Mouse (Mus musculus) inflammation-experienced regulatory T-cells, adult 6 months (primary cell): ENCODE results near the gene Fkbp15. TPM values are rescaled to one million over a fixed set of nuclear protein-coding genes. Genes with fewer than 3 reads are reported as not detected.

Source experiments
- ATAC-seq: one replicate; pipeline ENCODE4 v1.8.0; 2017
- polyA plus RNA-seq, 3 experiments: library from polyadenylated mRNA; unstranded; fragments of 100-300 nt; shearing (Covaris generic); gene quantifications; one replicate each; pipeline ENCODE4 v1.2.1; 2017

Fkbp15 gene
- polyA plus RNA-seq, 3 experiments from 2014 or later, result 32.4 to 50.1 (median 47.2) TPM

DNA sequence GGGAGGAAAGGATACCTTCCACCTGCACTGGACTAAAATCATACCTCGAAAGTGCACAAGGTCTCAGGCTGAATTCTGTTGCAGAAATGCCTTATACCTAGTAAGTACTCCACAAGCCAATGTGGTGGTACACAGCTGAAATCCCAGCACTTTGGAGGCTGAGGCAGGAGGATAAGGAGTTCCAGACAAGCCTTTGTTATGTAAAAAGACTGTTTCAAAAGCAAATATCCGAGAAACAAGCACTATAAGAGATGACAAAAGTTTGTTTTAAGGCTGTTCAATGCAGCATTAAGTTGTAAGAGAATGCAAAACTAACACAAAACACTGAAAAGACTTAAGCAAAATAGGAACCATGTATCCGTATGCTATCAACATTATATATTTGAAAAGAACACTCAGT is 45.8 kb downstream of the Fkbp15 start:
- no peak for ATAC-seq

DNA sequence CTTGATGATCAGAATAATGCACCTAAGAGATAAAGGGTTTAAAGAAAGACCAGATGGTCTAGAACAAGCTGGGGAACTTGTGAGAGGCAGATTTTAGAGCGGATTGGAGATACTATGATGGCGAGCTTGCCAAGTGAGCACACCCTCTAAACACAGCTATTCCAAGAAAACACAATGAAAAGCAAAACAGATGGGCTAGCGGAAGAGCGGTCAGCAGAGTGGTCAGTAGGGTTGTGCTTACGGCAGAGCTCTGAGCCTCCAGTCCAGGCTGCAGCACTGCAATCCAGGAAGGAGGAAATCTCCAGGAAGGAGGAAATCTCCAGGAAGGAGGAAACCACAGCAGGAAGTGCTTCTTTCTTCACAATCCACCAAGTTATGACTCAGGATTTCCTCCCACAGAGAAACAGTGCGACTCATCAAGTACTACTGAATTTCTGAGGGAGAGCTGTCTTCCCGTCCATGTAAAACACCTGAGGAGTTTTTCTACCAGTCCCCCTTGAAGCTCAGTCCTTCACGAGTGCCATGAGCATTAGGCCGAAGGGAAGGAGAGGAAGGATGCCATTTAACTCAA is 46.6 kb downstream of the Fkbp15 start:
- no peak for ATAC-seq

DNA sequence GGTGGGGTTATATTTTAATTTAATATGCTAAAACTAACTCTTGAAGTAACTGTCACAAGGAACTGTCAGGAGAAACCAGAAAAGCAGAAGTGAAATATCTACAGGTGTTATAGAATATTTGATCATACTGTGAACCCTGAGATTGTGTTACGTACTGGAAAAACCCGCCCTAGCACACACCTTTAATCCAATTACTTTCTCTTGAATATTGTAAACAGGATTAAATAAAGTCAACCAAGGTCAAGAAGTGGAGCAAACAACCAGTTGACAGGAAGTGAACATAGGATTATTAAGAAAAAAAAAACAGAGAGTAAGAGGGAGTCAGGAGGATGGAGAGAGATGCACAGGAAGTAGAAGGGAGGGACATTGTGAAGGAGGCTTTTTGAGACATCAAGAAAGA is 47.5 kb downstream of the Fkbp15 start:
- no peak for ATAC-seq

DNA sequence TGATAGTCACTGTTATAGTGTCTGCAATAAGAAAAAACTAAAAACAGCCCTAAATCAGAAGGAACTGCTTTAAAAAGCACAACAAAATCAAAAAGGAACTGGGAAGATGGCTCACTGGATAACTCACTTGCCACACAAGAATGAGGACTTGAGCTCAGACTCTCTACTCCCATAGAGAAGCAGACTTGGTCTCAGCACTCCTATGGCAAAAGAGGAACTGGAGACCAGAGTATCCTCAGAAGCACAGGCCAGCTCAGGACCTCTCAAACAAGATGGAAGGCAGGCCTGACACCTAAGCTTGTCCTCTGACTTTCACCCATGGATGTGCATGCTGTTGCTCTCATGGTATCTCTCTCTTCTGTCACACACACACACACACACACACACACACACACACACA is 51.9 kb downstream of the Fkbp15 start:
- ATAC-seq, result no peak

DNA sequence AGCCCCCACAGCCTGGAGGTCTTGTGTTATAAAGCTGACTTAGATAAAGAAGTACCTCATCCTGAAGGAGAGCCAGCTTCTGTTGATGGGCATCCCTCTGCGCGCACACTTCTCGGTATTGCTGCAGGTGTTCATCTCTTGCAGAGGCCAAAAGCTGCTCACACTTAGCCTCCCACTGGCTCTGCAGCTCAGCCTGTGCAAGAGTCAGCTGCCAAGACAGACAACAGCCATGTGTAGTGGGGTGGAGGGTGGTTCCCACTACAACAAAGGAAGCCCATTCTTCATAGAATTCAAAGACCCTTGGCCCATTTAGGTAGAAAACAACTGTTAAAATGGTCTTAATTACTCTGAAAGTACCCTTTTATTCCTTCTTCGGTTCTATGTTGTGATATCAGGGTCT is 53.5 kb downstream of the Fkbp15 start:
- no peak for ATAC-seq

DNA sequence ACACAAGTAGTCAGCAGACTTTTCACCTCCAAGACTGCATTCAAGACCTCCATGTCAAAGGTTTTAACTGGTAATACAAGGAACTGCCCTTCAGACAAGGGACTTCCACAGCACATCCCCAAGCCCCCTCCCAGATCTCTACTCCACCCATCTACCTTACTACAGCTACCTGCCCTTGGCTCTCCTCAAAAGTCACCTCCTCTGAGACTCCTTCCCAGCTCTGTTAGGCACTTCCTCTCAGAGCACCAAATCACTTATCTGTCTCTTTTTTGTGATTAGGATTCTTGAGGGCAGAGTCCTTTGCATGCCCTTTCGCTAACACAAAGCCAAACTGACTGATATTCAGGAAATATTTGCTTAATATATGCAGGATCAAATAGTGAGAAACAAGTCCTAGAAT is 54.0 kb downstream of the Fkbp15 start:
- no peak for ATAC-seq

DNA sequence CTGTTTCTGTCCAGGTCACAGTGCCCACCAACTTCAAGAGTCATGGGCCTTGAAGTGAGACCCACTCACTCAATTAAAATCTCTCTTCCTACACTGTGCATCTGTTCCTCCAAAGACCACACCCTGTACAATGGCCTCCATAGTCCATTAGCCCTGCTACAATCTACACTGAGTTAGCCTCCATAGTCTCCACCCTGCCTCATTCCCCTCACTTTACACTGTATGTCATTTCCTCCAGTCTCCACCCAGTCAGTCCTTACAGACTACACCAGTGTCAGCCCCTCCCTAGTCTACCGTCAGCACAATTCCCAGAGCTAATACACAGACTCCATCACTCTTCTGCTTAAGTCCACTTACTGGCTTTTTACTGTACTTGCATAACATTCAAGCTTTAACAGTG is 57.1 kb downstream of the Fkbp15 start:
- no peak for ATAC-seq

DNA sequence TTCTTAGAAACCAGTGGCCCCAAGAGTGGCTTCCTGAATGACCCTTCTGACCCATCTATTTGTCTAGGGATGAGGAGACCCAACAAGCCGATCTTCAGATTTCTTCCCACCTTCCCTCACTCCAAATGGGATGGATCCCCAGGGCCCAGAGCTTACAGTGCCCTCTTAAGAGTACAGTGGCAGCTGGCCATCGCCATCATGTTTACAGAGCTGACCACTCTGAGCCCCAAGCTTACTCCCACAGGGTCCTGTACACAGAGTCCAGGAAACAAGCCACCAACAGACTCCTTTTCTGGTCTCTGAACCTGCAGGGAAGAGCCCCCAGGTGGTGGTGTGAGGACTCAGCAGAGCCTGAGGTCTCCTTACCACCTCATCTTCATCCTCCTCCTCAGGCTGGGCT is 57.6 kb downstream of the Fkbp15 start:
- no peak for ATAC-seq

DNA sequence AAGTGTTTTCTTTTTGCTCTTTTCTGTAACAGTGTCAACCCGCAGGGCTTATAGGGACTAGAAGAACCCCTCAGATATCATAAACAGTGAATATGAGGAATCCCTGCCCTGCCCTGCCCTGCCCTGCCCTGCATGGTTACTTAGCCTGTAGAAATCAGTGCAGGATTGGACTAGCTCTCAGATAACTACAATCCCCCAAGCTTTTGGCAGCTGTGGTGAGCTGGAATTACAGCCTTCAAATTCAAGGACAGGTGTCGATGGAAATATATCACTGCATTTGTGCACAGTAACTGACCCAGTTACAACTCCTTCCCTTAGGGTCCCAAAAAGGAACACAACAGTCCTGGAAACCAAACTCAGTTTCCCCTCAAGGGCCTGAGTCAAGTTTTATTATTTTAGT is 60.3 kb downstream of the Fkbp15 start:
- ATAC-seq, result no peak

DNA sequence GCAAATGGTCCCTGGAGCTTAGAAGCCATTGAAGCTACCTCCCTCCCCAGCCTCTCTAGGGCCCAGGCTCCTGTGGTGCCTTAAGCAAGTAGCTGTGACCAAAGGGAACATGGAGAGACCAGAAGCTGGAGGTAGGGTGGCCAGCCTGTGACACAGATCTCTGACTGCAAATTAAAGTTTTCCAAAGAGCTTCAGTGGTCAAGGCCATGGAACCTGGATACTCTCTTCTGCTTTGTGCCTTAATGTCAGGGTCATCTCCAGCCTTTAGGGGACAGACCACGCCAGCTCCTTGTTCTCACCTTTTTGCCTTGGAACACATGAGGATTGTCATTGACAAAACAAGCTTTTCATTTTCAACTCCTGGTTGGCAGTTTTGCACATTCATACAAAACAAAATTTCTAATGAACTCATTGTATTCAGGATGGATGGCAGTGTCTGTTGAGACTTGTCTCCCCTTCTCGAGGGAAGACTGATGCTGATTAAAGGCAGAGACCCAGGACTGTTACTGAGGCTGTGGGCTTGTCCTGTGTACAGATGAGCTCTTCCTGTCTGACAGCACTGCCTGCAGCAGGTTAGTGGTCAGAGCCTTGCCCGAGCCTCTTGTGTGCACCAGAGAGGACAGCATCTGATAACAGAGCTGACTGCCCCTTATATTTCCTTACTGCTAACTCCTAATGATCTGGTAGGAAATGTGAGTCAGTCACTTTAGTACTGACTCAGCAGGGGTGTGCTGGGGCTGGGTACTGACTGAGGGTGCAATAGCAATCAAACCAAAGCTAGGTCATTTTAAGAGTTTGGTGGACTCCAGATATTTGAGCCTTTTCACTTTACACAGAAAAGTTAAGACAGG is 62.8 kb downstream of the Fkbp15 start:
- no peak for ATAC-seq

DNA sequence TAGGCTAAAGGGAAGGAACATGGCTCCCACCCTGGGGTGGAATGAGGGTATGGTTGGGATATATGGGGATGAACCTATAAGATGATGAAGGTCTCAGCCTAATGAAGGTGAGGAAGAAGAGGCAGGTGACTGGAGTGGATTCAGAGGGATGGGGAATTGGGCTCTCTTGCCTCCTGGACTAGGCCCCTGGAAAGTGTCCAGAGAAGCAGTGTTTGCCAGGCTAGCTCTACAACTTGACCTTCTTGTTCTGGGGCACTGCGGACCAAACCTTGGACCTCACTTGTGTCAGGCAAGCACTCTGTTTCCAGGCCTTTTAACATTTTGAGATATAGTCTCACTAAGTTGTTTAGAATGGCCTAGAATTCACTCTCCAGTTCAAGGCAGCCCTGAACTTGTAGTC is 65.6 kb downstream of the Fkbp15 start:
- no peak for ATAC-seq

DNA sequence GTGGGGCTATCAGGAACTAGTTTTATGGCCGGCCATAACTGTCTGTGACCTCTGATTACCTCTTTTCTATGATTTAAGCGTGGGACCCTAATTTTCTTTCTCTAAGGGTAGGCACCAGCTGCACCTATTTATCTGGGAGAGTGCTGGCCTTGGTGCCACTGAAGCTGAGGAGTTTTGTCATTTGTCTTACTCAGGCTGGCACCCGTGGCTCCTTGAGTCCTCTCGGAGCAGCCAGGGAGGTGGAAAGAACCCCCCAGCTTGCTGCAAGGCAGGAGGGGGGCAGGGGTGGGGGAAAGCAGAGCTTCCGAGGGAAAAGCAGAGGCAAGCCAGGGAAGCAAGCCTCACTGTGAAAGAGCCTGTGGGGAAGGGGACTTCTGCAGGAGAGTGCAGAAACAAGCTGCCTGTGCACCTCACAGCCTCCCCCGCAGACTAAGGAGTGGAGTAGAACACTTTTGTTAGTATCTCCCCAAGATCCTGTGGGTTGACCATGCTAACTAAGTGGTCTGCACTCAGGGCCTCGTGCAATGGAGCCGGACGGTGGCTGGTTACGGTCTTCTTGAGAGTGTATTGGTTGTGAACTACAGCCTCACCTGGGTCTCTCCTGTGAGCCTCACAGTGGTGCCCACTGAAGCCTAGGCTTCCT is 67.0 kb downstream of the Fkbp15 start:
- no peak for ATAC-seq

DNA sequence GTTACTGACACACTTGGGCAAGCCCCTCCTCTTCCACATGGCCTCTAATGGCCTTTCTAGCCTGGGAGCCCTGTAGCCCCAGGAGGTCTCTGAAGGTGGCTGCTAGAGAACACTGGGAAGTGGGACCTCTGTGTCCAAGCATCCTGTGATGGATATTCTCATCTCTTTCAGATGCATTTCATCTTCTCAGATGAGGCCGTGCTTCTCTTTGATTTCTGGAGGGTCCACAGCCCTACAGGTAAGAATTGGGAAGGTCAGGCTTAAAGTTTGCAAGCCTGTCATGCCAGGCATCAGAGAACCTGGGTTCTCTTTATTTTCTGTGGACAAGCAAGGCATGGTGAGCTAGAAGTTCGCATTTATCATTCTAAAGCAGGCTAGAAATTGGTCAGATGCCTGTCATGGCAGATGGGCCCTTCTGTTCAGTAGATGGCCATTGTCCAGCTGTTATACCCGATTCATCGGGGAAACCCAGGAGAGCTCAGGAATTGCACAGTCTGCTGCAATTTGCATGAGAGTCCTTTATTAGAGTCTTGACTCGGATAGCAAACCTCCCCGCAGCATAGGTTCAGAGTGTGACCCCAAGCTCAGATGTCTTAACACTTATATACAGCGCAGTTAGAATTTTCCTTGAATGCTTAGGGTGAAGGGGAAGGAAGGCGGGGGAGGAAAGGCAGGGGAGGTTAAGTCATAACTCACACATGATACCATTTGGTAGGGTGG is 67.7 kb downstream of the Fkbp15 start:
- ATAC-seq, result no peak

DNA sequence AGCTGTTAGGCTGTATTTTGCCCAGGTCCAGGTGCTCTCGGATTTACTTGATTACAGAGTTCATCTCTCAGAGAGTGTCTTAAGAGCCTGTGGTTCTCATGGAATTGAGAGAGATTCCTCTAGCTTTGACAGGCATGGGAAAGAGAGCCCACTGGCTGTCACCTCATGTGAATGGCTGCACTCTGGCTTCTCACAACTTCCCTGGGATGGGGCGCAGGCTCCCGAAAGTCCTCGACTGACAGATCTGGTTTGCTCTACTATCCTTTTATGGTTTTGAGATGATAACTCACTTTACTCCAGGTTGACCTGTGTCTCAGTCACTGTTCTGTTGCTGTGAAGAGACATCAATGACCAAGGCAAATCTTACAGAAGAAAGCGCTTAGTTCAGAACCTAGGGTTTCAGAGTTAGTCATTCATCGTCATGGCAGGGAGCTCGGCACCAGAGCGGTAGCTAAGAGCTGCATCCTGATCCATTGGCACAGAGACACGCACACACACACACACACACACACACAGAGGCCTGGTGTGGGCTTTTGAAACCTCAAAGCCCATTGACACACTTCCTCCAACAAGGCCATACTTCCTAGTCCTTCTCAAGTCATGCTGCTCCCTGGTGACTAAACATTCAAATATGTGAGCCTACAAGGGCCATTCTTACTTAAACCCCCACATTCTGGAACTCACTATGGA is 69.4 kb downstream of the Fkbp15 start:
- no peak for ATAC-seq

DNA sequence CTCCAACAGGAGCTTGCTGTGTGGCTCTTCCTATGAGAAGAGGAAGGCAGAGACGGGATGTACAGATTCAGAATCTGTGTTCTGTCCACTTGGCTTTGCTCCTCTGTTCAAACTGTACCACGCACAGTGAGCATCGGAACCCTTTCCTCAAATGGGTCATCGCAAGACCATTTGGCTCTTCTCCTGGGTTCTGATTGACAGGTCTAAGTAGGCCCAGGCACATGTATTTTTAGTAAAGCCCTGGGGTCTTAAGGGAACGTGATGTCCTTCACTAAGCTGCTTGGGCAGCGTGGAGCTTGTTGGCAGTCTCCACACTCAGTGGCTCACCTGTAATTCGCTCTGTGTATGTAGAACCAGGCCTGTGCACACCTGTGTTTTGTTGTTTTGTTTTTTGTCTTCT is 71.1 kb downstream of the Fkbp15 start:
- no peak for ATAC-seq

DNA sequence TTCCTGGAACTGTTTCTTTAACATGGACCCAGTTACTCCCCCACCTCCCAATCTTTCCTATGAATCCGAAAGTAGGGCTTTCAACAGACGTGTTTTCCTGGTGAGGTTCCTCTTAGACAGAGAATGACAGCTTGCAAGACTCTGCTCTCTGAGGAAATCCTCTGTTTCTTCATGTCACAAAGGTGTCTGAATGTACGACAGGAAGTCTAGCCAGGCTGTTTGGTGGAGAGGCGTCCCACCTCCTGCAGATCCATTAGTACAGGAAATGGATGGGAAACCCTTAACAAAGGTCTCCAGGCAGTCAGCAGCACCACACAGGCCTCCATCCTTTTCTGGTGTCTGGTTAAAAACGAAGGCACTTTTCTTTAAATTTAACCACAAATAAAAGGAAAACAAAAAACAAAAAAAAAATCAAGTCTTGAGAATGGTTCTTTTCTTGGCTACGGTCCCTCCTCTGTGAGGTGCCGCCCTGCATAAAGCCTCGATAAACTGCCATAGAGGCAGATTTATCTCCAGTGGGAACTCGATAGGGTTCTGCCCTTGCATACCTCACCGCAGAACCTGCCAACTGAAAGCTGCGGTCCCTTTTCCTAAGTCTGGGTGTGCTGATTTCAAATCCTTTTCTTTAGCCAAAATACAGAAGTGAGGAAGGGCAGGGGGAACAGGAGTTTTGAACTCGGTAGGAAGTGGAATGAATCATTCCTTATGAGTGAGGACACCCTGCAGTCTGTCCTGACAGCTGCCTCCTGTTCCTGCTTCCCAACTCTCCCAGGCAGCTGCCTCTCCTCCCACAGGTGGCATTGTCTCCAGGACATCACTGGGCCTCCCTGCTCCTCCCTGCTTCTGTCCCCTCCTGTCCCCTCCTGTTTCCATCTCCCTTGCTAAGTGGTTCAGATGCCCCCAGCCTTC is 73.1 kb downstream of the Fkbp15 start:
- ATAC-seq, result peak; percentile 66

DNA sequence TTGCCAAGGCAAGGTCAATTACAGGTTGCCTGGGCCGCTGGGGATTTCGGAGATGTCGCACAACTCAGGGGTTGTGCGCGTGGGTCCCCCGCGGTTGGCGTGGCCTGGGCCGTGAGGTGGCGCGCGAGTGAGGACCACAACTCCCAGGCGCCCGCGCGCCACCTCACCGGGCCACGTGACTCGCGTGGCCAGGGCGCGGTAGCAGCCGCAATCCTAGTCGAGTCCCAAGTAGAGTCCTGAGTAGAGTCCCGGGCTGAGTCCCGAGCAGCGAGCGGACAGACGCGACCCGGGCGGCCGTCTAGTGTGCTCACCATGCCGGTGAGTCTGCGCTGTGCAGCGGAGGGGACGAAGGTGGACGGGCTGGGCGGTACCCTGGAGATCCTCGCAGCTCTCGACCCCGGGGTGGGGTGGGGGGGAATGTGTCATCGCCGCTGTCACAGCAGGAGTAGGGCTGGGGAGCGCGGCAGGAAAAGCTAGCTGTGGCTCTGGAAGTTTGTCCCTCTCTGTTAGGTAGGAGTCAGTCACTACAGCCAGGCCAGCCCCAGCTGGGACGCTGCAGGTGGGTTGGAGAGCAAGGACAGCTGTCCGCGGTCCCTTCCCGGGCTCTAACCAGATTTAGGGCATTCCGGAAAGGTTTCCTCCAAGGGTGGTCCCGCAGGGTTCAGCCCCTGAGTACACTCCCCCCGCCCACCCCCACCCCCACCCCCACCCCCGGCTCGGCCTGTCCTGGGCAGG is 73.9 kb downstream of the Fkbp15 start:
- peak; percentile 86 for ATAC-seq

DNA sequence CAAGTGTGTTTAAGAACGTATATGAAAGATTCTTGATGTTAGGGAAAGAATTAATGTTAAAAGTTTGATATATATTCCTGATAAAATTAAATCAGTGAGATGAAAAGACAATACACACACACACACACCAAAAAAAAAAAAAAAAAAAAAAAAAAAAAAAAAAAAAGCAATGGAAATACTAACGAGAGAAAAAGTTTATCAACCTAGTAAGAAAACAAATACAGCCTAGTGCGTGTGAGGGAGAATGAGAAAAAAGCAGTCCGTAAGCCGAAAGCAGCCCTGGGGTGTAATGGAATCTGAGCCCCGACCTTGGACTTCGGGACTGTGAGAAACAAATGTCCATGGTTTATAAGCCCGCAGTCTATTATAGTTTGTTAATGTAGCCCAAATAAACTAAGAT is 74.8 kb downstream of the Fkbp15 start:
- no peak for ATAC-seq

DNA sequence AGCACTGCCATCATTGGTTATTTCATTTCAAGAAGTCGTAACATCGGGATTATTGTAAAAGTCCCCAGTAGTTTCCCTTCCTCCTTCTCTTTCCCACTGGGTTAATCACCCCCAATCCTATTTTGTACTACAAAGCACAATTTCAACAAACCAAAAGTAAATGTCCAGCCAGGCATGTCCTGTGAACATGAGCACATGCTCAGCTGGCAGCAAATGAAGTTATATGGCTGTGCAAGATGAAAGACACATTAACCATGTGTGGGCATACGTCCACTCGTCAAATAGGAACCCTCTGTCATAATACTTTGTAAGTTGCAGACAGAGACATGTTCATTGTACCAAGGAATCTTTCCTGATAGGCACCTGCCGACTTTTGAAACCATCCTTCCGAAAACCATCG is 77.4 kb downstream of the Fkbp15 start:
- no peak for ATAC-seq

DNA sequence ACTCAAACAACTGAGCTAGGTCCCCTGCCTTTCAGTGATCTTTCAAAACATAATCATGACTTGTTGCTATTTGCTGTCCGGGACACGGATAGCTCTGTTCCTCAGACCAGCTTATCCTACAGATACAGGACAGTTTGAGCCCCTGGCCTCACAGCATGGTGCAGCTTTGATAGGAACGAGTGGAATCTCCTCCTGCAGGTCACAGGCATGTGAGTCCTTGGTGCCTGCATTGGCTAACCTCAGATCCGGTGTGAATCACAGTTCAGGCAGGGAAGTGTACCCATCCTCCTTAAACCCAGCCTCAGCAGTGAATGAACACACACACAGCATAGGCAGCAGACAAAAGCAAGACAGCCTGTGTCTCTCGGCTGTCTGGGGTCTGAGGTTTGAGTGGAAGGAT is 79.0 kb downstream of the Fkbp15 start:
- ATAC-seq, result no peak

DNA sequence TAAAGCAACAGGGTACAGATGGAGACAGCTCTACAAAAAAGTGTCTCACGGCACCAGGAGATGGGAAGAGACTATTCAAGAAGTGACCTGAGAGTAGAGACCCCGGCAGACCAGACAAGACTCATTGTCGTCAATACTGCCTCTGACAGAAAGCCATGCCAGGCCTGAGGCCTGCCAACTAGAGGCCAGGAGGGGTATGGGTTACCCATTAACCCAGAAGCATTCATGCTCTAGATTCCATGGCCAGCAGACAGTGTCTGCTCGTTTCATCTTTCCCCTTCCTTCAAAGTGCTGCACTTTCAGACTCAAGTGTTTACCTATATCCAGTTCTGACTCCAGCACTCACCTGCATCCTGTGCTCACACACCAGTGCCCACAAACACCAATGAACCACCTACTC is 82.3 kb downstream of the Fkbp15 start:
- ATAC-seq, result no peak
